Comparison of ENCODE assay signal across 16 mouse cellular contexts in genomic region chr5:53162436-53162835, GRCm38 (mm10). TPM values are rescaled to one million over a fixed set of nuclear protein-coding genes. Genes with fewer than 3 reads are reported as not detected.
A peak's percentile ranks its signal among the peaks of the same experiment; 100 is the strongest.
DNase-seq lines count a peak whose midpoint lies in the region; ATAC-seq lines count a peak whose summit lies in the region.
"Had no signal": no experiment of that assay in that cellular context is flagged by ENCODE, and none has a peak within 500 bp of the region (broad histone marks: within the 10 kb centered on the region; RNA-seq: fewer than 3 reads in every experiment).

No protein-coding gene starts in this region.

- no peak overlapping the region for H3K9ac ChIP-seq in midbrain, embryonic 16.5 days (ENCODE audit: low read depth, low read length)
- no peak overlapping the region for H3K9ac ChIP-seq in liver, embryonic 11.5 days (ENCODE audit: low read depth, low read length)
- H3K9ac ChIP-seq: embryonic facial prominence, embryonic 12.5 days; hindbrain, embryonic 14.5 days; liver, embryonic 13.5 days had no signal

- H3K4me2 ChIP-seq in midbrain, embryonic 16.5 days (ENCODE audit: low read length): no peak overlapping the region
- no peak overlapping the region for H3K4me2 ChIP-seq in liver, embryonic 11.5 days
- H3K4me2 ChIP-seq: embryonic facial prominence, embryonic 12.5 days; hindbrain, embryonic 14.5 days; liver, embryonic 13.5 days had no signal

- H3K9me3 ChIP-seq in midbrain, embryonic 16.5 days (replicated peaks; ENCODE audit: control insufficient read depth, low read length, poor library complexity, severe bottlenecking): no peaks in the 10 kb centered on the region
- no peaks in the 10 kb centered on the region for H3K9me3 ChIP-seq in liver, embryonic 11.5 days (ENCODE audit: control insufficient read depth, low read length)
- H3K9me3 ChIP-seq: embryonic facial prominence, embryonic 12.5 days; liver, embryonic 13.5 days had no signal

- WGBS in midbrain, embryonic 16.5 days: 85% methylated on average over 8 of the region's 8 CpGs
- 89% methylated on average over 8 of the region's 8 CpGs for WGBS in liver, embryonic 11.5 days

- no peaks in the 10 kb centered on the region for H3K27me3 ChIP-seq in midbrain, embryonic 16.5 days (ENCODE audit: control insufficient read depth, insufficient read depth, low read depth, low read length)
- no peaks in the 10 kb centered on the region for H3K27me3 ChIP-seq in liver, embryonic 11.5 days (replicated peaks; ENCODE audit: control insufficient read depth, insufficient read depth, low read length)
- H3K27me3 ChIP-seq: embryonic facial prominence, embryonic 12.5 days; liver, embryonic 13.5 days had no signal

- H3K27ac ChIP-seq in midbrain, embryonic 16.5 days (ENCODE audit: low read length): no peak overlapping the region
- no peak overlapping the region for H3K27ac ChIP-seq in liver, embryonic 11.5 days (ENCODE audit: low read depth, low read length)
- H3K27ac ChIP-seq: embryonic facial prominence, embryonic 12.5 days; hindbrain, embryonic 14.5 days; liver, embryonic 13.5 days had no signal

- no peaks in the 10 kb centered on the region for H3K4me1 ChIP-seq in midbrain, embryonic 16.5 days (ENCODE audit: control insufficient read depth, insufficient read depth, low read length)
- no peaks in the 10 kb centered on the region for H3K4me1 ChIP-seq in liver, embryonic 11.5 days (replicated peaks; ENCODE audit: control insufficient read depth, insufficient read depth, low read length)
- H3K4me1 ChIP-seq: embryonic facial prominence, embryonic 12.5 days; liver, embryonic 13.5 days had no signal

- peak; percentile 44 to 45 for DNase-seq in layer of hippocampus, adult 8-10 months (ENCODE audit: low spot score in 2 of 2)
- DNase-seq in layer of hippocampus, adult 9-10 months (ENCODE audit: low spot score): no peak
- DNase-seq in cerebellum, postnatal 10 days: peak; percentile 68 to 81
- peak; percentile 82 to 86 for DNase-seq in frontal cortex, adult 2 months (ENCODE audit: extremely low spot score in 1 of 2, low spot score in 1 of 2)
- DNase-seq in liver, embryonic 11.5 days (ENCODE audit: low spot score): no peak
- DNase-seq in kidney, adult 9 months: no peak
- no peak for DNase-seq in retina, postnatal 1 day
- DNase-seq: kidney, adult 8-10 months; liver, embryonic 13.5 days; lung, postnatal 14 days; thymus, adult 18-20 months had no signal

- peak; percentile 29; the same call in 1 of the 2 replicates for ATAC-seq in midbrain, embryonic 16.5 days
- ATAC-seq in liver, embryonic 11.5 days (replicated peaks; ENCODE audit: low FRiP score): no peak
- ATAC-seq: CD4-positive, CD25-positive, alpha-beta regulatory T cell, adult 4 months had no signal

- no peak overlapping the region for H3K4me3 ChIP-seq in midbrain, embryonic 16.5 days (ENCODE audit: low read depth, low read length)
- no peak overlapping the region for H3K4me3 ChIP-seq in liver, embryonic 11.5 days (ENCODE audit: low read depth, low read length)
- H3K4me3 ChIP-seq: embryonic facial prominence, embryonic 12.5 days; liver, embryonic 13.5 days had no signal

- peaks cover 2% of the 10 kb centered on the region; the same call in 1 of the 2 replicates for H3K36me3 ChIP-seq in midbrain, embryonic 16.5 days (ENCODE audit: control insufficient read depth, insufficient read depth, low read length)
- no peaks in the 10 kb centered on the region for H3K36me3 ChIP-seq in liver, embryonic 11.5 days (ENCODE audit: control insufficient read depth, insufficient read depth, low read length)
- H3K36me3 ChIP-seq: embryonic facial prominence, embryonic 12.5 days; liver, embryonic 13.5 days had no signal

RNA-seq across cellular contexts. Expression of gene Sel1l3, which starts 51.3 kb away (rescaled TPM):
- total RNA-seq in layer of hippocampus, adult 8-10 months (2022): 10 to 100 TPM; 40.5 to 49.8 (median 45.6) TPM
- polyA plus RNA-seq in frontal cortex, adult 2 months (2012; rRNA removed): 28.3 and 28.8 TPM in 2 replicates
- 6.8 and 7.3 TPM in 2 replicates for polyA plus RNA-seq in midbrain, embryonic 16.5 days (2015; fragmentation: Nextera tagmentation; extraction: Ambion mirVana)
- 0.27 and 0.52 TPM in 2 replicates for polyA plus RNA-seq in liver, embryonic 11.5 days (2014; fragmentation: Nextera tagmentation; extraction: Ambion mirVana)
- total RNA-seq: granulocyte monocyte progenitor cell, adult 5-6 weeks had no signal

Comparison
In these comparisons a context has a peak if more than half of its experiments do, and no peak if none do; other contexts are left out.
1. DNase-seq: peak in layer of hippocampus, adult 8-10 months (2 of 2), cerebellum, postnatal 10 days (2 of 2) and frontal cortex, adult 2 months (2 of 2); none in layer of hippocampus, adult 9-10 months (single experiment), liver, embryonic 11.5 days (single experiment), kidney, adult 9 months (single experiment) and retina, postnatal 1 day (single experiment).